Mouse (Mus musculus): ENCODE data around the gene Gm17509. TPM values are rescaled to one million over a fixed set of nuclear protein-coding genes. Genes with fewer than 3 reads are reported as not detected.

The Gm17509 gene
- polyA plus RNA-seq, 1 experiment, result 0.02 TPM

GRCm38 (mm10) chr13:117198402-117199083, 22.3 kb downstream of the Gm17509 start:
- no peaks in the 10 kb centered on the region for H3K27me3 ChIP-seq (ENCODE audit: control insufficient read depth, insufficient read depth, insufficient read length)
- H3K4me2 ChIP-seq (ENCODE audit: low read depth), result no peak overlapping the region
- no peak for TF ChIP-seq MAX (IDR thresholded peaks at IDR 0.05; ENCODE audit: low read depth)
- H3K79me2 ChIP-seq (ENCODE audit: control insufficient read depth, insufficient read depth), result no peaks in the 10 kb centered on the region
- H3ac ChIP-seq (ENCODE audit: control insufficient read depth, insufficient read length), result no peak overlapping the region
- H3K4me3 ChIP-seq, result no peak overlapping the region
- no peaks in the 10 kb centered on the region for H3K36me3 ChIP-seq (ENCODE audit: control insufficient read depth, insufficient read depth)

GRCm38 (mm10) chr13:117197666-117198065, 23.2 kb downstream of the Gm17509 start:
- Histone ChIP-seq H3K27me3 (ENCODE audit: control insufficient read depth, insufficient read depth, insufficient read length) (no peaks in the 10 kb centered on the region), H3K4me2 (ENCODE audit: low read depth) (no peak overlapping the region), H3ac (ENCODE audit: control insufficient read depth, insufficient read length) (no peak overlapping the region), H3K79me2 (ENCODE audit: control insufficient read depth, insufficient read depth) (no peaks in the 10 kb centered on the region), H3K4me3 (no peak overlapping the region), H3K36me3 (ENCODE audit: control insufficient read depth, insufficient read depth) (no peaks in the 10 kb centered on the region)
- TF ChIP-seq MYOG (IDR thresholded peaks at IDR 0.05; ENCODE audit: control insufficient read depth in 1 of 3, insufficient read depth in 1 of 3, insufficient read length in 2 of 3, low read depth in 2 of 3) (no peak), E2F4 (IDR thresholded peaks at IDR 0.05; ENCODE audit: insufficient read depth) (no peak), CEBPB (IDR thresholded peaks at IDR 0.05; ENCODE audit: insufficient read depth, poor library complexity, severe bottlenecking) (no peak), TCF12 (IDR thresholded peaks at IDR 0.05; ENCODE audit: insufficient read depth, poor library complexity, severe bottlenecking) (no peak), POLR2AphosphoS2 (IDR thresholded peaks at IDR 0.05; ENCODE audit: insufficient read length, low read depth) (no peak), MYOD1 (IDR thresholded peaks at IDR 0.05; ENCODE audit: control insufficient read depth in 1 of 3, insufficient read length in 2 of 3, low read depth in 2 of 3) (no peak), POLR2A (IDR thresholded peaks at IDR 0.05; ENCODE audit: insufficient read length, low read depth) (no peak), MAX (IDR thresholded peaks at IDR 0.05; ENCODE audit: low read depth) (no peak), SRF (IDR thresholded peaks at IDR 0.05; ENCODE audit: control insufficient read depth, insufficient read length, low read depth) (no peak), REST (IDR thresholded peaks at IDR 0.05; ENCODE audit: insufficient read depth, insufficient read length) (no peak), USF1 (IDR thresholded peaks at IDR 0.05; ENCODE audit: low read depth) (no peak), TCF3 (IDR thresholded peaks at IDR 0.05; ENCODE audit: insufficient read length, low read depth) (no peak)

- Histone ChIP-seq H3K79me2 (ENCODE audit: control insufficient read depth, insufficient read depth) (no peaks in the 10 kb centered on the region), H3K27me3 (ENCODE audit: control insufficient read depth, insufficient read depth, insufficient read length) (no peaks in the 10 kb centered on the region), H3K36me3 (ENCODE audit: control insufficient read depth, insufficient read depth) (no peaks in the 10 kb centered on the region), H3K4me2 (ENCODE audit: low read depth) (no peak overlapping the region), H3K4me3 (no peak overlapping the region), H3ac (ENCODE audit: control insufficient read depth, insufficient read length) (no peak overlapping the region)
- TF ChIP-seq POLR2A (IDR thresholded peaks at IDR 0.05; ENCODE audit: insufficient read length, low read depth) (no peak), TCF12 (IDR thresholded peaks at IDR 0.05; ENCODE audit: insufficient read depth, poor library complexity, severe bottlenecking) (no peak), SRF (IDR thresholded peaks at IDR 0.05; ENCODE audit: control insufficient read depth, insufficient read length, low read depth) (no peak), CEBPB (IDR thresholded peaks at IDR 0.05; ENCODE audit: insufficient read depth, poor library complexity, severe bottlenecking) (no peak), USF1 (IDR thresholded peaks at IDR 0.05; ENCODE audit: low read depth) (no peak), TCF3 (IDR thresholded peaks at IDR 0.05; ENCODE audit: insufficient read length, low read depth) (no peak), MYOD1 (IDR thresholded peaks at IDR 0.05; ENCODE audit: control insufficient read depth in 1 of 3, insufficient read length in 2 of 3, low read depth in 2 of 3) (no peak), MAX (IDR thresholded peaks at IDR 0.05; ENCODE audit: low read depth) (no peak), REST (IDR thresholded peaks at IDR 0.05; ENCODE audit: insufficient read depth, insufficient read length) (no peak), E2F4 (IDR thresholded peaks at IDR 0.05; ENCODE audit: insufficient read depth) (no peak), MYOG (IDR thresholded peaks at IDR 0.05; ENCODE audit: control insufficient read depth in 1 of 3, insufficient read depth in 1 of 3, insufficient read length in 2 of 3, low read depth in 2 of 3) (no peak), POLR2AphosphoS2 (IDR thresholded peaks at IDR 0.05; ENCODE audit: insufficient read length, low read depth) (no peak)
Observed at GRCm38 (mm10) chr13:117195569-117196495, 25.0 kb downstream of the Gm17509 start.

GRCm38 (mm10) chr13:117193422-117193983, 27.4 kb downstream of the Gm17509 start:
- H3K4me3 ChIP-seq, result no peak overlapping the region
- H3K79me2 ChIP-seq (ENCODE audit: control insufficient read depth, insufficient read depth), result no peaks in the 10 kb centered on the region
- H3K4me2 ChIP-seq (ENCODE audit: low read depth), result no peak overlapping the region
- no peaks in the 10 kb centered on the region for H3K27me3 ChIP-seq (ENCODE audit: control insufficient read depth, insufficient read depth, insufficient read length)
- TF ChIP-seq MAX (IDR thresholded peaks at IDR 0.05; ENCODE audit: low read depth), result no peak
- TF ChIP-seq REST (IDR thresholded peaks at IDR 0.05; ENCODE audit: insufficient read depth, insufficient read length), result no peak
- no peak for TF ChIP-seq SRF (IDR thresholded peaks at IDR 0.05; ENCODE audit: control insufficient read depth, insufficient read length, low read depth)
- no peak for TF ChIP-seq MYOD1 (IDR thresholded peaks at IDR 0.05; ENCODE audit: control insufficient read depth in 1 of 3, insufficient read length in 2 of 3, low read depth in 2 of 3)
- no peak for TF ChIP-seq TCF12 (IDR thresholded peaks at IDR 0.05; ENCODE audit: insufficient read depth, poor library complexity, severe bottlenecking)
- no peak for TF ChIP-seq E2F4 (IDR thresholded peaks at IDR 0.05; ENCODE audit: insufficient read depth)
- no peak for TF ChIP-seq CEBPB (IDR thresholded peaks at IDR 0.05; ENCODE audit: insufficient read depth, poor library complexity, severe bottlenecking)
- no peak for TF ChIP-seq MYOG (IDR thresholded peaks at IDR 0.05; ENCODE audit: control insufficient read depth in 1 of 3, insufficient read depth in 1 of 3, insufficient read length in 2 of 3, low read depth in 2 of 3)
- TF ChIP-seq POLR2AphosphoS2 (IDR thresholded peaks at IDR 0.05; ENCODE audit: insufficient read length, low read depth), result no peak
- no peak for TF ChIP-seq TCF3 (IDR thresholded peaks at IDR 0.05; ENCODE audit: insufficient read length, low read depth)
- no peak for TF ChIP-seq POLR2A (IDR thresholded peaks at IDR 0.05; ENCODE audit: insufficient read length, low read depth)
- TF ChIP-seq USF1 (IDR thresholded peaks at IDR 0.05; ENCODE audit: low read depth), result no peak
- H3ac ChIP-seq (ENCODE audit: control insufficient read depth, insufficient read length), result no peak overlapping the region
- H3K36me3 ChIP-seq (ENCODE audit: control insufficient read depth, insufficient read depth), result no peaks in the 10 kb centered on the region

All from myocyte (in vitro differentiated cells).